Mouse (Mus musculus): Measurements from ENCODE around the gene Selenot.
"Not testable (repeated sequence)": the region's sequence is repeated elsewhere in the genome, so short reads cannot be mapped to it uniquely, and the experiment has no call there.

Gene Selenot

DNA sequence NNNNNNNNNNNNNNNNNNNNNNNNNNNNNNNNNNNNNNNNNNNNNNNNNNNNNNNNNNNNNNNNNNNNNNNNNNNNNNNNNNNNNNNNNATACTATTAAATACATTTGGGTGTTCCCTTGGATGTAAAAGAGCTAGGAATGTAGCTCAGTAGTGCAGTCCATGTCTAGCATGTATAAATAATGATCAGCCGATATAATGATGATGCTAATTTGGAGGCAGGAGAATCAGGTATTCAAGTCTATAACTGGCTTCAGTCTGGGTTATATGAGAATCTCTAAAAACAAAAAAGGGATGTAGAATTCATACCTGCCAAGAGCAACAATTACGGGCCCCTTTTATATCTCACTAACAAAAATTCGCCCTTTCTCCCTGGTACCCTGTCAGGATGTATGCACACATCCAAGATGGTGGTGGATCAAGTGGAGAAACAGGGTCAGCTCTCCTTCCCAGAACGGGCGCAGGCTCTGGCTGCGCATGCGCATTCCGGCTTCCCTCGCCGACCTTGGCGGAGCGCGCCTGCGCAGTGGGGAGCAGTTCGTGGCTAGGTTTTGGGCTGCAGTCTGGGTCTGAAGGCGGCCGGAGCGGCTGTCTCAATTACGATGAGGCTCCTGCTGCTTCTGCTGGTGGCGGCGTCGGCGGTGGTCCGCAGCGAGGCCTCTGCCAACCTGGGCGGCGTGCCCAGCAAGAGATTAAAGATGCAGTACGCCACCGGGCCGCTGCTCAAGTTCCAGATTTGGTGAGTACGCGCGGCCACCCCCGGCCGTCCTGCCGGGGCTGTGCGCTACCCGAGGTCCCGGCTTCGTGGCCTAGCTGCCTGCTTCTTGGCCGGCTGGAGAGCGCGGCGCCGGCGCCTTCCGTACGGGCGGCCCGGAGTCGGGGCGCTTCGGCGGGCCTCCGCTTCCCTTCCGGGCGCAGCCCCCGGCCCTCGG lies at the start of gene Selenot:
Selenot (plus strand) TSS at position 500 of the 930 bp plus-strand sequence.
- in situ Hi-C loops (cut with MboI, MseI), result loop anchor here (5.0 kb wide), 1 partner anchor 121 kb away; no protein-coding TSS in a partner anchor

DNA sequence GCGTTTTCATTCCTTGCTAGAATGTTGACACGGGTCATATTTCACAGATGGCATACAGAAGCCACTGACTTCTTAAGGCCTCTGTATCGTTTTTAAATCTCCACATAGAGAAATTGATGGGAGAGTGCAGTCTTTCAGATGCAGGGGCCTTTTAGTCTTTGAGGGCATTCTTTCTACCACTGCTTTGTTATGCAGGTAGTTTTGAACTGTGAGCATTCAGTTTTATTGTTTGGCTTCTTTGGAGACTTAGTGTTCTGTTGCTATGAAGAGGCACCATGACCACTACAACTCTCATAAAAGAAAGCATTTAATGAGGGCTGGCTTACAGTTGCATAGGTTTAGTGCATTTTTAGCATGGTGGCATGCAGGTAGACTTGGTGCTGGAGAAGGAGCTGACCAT lies 39.9 kb upstream of the Selenot start:
- in situ Hi-C loops (cut with MboI, MseI), result no loop called here

DNA sequence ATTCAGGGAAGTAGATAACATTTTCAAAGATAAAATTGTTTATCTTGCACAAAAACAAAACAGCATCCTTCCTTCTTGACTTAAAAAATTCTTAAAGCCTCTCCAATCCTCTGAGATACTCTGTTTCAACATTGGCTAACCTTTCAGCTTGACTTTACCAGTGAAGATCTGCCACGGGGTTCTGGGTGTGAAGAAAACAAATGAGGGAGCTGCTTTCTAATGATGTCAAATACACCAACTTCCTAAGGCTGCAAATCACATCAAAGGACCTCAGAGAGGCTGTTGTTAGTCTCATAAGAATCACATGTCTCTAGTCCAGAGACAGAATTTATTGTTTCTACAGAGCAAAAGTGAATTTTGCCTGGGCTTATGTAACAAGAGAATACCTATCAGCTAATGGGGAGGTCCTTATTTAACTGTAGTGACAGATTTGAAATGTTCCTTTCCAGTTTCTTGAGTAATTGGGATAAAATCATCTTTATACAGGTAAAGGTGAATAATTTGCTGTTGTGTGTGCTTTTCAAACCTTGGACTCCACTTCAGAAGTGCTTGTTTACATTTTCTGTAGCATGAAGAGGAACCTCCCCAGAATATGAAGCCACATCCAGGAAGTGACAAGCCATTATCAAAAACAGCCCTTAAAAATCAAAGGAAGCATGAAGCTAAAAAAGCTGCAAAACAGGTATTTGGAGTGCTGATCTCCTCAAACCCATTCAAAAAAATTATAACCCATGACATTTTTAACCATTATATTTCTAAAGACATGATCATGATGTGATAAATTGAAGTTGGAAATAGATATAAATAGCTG lies 24.2 kb upstream of the Selenot start:
- in situ Hi-C loops (cut with MboI, MseI), result no loop called here

DNA sequence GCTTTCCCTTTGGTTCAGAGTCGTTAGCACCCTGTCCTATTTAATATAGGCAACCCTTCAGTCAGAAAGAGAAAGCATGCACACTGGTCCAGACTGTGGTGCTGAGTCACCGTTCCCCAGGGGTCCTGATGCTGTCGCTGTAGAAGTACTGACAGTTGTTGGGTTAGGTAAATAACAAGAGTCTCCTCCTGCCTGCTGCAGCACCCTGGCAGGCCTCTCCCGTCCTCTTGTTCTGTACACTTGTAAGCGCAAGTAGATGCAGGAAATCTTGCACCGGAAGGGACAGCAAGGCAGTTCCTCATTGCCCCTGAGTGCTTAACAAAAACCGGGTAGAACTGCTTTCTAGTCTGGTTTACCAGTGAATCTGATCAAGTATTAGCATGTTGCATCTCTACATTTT lies 19.8 kb upstream of the Selenot start:
- in situ Hi-C loops (cut with MboI, MseI), result no loop called here

DNA sequence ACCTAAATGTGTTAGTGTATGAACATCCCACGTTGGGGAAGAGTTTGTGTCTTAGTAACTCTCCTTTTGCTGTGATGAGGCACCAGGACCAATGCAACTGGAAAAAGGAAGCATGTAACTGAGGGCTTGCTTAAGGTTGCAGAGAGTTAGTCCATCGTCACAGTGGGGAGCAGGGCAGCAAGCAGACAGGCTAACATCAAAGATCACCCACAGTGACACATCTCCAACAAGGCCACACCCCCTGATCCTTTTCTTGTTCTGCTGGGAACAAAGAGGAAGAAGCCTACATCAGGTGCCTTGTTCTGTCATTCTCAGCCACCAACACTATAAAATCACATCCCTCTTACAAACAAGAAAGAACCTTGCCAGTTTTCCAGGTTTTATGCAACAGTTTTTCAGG lies 16.5 kb upstream of the Selenot start:
- in situ Hi-C loops (cut with MboI, MseI), result no loop called here

DNA sequence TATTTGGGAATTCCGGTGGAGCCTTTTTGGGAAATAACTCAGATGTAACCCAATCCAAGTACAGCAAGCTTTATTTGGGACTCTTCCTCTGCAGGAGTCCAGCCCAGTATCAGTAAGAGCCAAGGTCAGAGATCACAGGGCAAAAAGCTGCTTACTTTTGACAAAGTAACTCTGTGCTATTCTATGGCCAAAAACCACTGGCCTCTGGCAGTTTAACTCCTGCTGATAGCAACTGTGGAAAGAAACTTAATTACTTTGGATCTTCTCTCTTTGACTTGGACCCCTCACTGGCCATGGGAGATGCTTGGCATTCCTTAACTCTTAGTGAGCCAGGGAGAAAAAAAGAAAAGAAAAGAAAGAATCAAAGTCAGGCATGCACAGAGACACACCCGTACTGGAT lies 15.0 kb upstream of the Selenot start:
- in situ Hi-C loops (cut with MboI, MseI), result no loop called here

DNA sequence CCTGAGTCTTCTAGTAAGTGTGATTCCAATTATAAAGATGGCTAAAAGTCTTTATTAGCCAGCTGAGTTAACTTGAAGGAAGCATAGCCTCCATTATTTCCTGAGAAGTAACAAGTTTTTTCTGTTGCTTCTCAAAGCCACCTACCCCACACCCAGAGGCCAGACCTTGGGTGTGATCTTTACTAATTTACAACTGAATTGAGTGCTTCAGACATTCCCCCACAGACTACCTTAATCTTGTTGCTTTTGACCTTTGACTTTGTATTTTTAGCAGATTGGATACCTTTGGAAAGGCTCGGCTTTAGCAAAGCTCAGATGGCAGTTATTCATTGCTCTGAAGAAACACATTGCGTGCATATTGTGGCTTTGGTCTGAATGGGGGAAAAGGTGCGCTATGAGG lies 5.6 kb upstream of the Selenot start:
- in situ Hi-C loops (cut with MboI, MseI), result loop anchor here (5.0 kb wide), 1 partner anchor 54 kb away; no protein-coding TSS in a partner anchor

DNA sequence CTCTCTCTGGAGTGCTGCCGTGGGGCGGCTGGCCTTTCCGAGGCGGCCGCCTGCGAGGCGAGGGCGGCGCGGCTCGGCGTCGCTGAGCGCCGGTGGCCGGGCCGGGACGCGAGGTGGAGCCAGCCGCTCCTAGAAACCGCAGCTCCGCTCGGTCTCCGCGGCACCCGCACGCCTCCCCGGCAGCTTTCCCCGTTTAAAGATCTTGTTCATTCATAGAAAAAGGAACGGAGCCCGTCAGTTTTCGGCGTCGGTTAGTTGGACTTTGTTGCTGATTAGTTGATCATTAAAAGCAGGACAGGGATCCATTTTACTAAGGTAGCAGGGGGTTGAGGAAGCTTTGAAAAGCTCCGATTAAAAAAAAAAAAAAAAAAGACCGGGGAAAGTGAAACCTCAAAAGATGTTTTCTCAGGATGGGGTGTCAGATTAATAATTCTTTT lies 649 bp downstream of the Selenot start:
- in situ Hi-C loops (cut with MboI, MseI), result loop anchor here (5.0 kb wide), 1 partner anchor 120 kb away; no protein-coding TSS in a partner anchor

DNA sequence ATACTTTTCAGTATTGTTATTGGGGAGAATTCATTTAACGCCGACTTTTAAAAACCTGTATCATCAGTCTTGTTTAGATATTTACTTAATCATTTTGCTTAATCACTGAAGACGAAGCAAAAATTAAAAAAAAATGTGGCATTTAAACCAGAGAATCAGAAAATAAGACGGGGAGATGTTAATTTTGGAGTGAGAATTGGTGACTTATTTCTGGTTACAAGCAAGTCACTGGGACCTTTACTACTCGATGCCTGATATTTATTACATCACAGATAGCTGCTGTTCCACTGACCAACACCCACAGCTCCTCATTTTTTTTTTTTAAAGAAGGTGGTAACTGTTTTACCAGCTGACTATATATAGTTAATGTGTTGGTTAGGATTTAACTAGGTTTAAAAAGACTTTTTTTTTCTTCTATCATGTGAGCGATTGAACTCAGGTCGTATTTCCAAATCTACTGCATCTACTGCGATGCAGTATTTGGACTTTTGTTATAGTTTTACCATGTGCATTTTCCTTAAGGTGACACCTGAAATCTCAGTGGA lies 1.1 kb downstream of the Selenot start:
- in situ Hi-C loops (cut with MboI, MseI), result loop anchor here (5.0 kb wide), 1 partner anchor 120 kb away; no protein-coding TSS in a partner anchor

DNA sequence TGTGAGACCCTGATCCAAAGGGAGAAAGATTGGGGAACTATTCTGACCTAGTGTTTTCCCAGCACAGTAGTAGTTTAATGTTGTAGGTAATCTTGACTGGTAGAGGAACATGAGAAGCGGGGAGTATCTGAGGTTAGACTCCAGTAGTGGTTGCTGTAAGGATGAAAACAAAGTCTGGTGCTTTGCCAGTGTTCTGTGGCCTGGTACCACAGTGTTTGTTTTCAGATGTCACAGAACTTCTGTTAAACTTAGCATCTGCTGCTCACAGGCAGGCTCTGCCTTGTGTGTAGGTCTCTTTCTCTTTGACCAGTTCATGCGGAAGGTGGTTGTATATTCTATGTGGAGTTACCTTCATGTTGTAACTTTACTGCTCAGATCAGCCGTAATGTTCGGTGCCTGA lies 5.1 kb downstream of the Selenot start:
- in situ Hi-C loops (cut with MboI, MseI), result no loop called here

DNA sequence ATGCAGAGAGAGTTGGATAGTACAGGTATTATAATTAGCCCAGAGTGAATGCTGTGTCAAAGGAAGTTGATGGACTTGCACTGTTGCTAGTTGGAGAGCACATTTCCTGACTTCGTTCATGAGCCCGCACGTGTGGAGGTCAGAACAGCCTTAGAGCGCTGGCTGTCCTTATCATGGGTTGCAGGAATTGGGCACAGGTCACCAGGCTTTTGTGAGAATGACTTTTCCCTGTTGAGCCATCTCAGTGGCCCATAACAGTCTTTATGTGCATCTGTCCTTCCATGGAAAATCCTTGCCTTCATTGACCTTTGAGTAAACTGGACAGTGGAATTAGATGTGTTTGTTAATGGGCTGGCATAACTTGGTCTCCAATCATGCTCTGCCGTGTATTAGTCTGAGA lies 5.9 kb downstream of the Selenot start:
- in situ Hi-C loops (cut with MboI, MseI), result no loop called here

DNA sequence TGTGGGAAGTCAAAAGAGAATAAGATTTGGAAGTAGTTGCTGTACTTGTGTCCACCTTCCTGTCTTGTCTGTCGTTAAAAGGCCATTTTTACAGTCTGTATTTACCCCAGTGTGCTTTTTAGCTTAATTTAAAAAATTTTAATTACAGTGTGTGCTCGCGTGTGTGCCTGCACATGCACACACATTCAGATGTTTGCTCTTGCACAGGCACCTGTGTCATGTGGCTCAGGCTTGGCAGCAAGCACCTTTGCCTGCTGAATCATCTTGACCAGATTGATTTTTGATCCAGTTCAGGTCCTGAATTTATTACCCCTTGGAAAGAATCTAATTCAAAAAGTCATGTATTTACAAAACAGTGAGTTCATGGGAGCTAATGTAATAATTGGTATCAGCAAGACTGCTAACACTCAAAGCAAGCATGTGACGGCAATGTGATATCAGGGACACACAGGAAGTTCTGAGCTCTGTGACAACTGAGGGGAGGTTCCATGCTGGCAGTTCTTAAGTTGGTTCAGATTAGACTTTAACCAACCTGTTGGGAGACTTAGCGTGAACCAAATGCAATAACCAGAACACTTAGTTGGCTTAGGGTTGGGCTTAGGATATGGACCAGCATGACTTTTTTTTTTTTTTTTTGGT lies 6.5 kb downstream of the Selenot start:
- in situ Hi-C loops (cut with MboI, MseI), result no loop called here

DNA sequence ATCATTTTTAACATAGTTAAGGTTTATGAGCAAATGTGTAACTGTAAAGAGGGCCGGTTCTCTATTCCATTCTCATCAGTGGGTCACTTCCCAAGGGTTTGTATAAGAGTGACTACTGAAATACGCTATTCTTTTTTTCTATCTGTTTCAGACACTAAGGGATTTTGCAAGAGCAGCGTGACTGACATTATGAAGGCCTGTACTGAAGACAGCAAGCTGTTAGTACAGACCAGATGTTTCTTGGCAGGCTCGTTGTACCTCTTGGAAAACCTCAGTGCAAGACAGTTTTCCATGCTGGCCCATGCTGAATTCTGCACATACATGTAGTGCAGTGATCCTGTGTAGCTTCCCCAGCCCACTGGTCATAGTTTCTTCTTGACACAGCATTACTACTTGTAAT lies 14.1 kb downstream of the Selenot start:
- in situ Hi-C loops (cut with MboI, MseI), result not testable (repeated sequence)

DNA sequence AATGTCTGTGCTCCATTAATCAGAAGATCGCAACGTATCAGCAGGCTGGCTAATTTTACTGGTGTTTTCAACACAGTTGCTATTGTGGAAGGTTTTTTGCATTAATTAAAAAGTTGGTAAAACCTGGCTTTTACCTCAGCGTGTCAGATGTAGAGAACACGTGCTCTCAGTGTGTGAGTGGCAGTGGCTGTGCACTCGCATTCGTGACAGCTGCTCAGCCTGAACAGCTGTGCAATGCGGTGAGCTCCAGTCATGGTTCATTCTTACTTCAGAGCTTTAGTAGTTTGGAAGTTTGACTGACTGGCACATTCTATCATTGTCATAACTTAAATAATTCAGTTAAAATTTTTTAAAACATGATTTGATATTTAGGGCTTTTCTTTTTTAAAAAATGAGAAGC lies 16.2 kb downstream of the Selenot start:
- in situ Hi-C loops (cut with MboI, MseI), result not testable (repeated sequence)

DNA sequence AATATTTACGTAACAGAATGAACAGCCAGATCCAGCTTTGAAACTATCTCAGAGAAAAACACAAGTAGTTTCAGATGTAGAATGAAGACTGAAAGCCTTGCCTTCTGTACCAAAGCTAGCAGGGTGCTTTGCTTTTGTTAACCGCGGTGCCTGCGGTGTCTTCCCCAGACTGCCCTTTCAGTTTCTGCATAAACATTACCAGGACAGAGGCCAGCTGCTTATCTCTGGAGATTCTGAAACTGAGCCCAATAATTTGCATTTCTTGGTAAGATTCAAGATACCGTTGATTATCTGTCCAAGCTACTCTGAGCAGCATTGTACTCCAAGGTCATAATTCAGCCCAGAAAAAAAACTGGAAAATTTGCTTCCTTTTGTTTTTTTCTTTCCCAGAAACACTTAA lies 17.2 kb downstream of the Selenot start:
- in situ Hi-C loops (cut with MboI, MseI), result no loop called here

DNA sequence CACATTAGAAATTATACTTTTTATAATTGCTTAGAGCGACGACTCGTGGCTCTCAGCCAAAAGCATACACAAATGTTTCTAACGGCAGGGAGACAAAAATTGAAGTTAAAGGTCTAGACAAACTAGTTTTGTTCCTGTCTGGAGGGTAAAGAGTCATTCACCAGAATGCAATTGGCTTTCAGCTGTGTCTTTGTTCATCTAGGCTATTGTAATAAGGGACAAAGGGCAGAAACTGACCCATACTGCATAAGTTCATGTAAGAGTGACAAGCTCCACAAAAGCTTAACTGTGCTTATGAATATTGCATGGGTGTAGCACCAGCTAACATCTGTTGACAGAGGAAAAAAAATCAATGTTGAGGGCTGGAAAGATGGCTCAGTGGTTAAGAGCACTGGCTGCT lies 32.1 kb downstream of the Selenot start:
- in situ Hi-C loops (cut with MboI, MseI), result no loop called here

DNA sequence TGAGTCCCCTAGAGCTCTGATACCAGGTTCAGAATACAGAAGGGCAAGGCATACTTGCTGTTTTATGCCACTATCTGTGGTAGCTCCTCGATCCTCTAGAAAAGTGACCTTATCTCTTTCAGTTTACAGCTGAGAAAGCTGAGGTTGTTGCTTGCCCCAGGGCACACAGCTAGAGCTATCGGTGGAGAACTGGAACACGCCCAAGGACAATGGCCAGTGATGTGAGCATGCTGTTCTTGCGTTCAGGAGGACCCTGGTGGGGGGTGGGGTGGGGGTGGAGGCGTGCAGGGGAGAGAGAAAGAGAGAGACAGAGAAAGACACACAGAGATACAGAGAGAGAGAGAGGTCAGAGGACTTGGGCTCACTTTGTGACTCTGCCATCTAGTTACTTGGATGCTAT lies 33.5 kb downstream of the Selenot start:
- in situ Hi-C loops (cut with MboI, MseI), result no loop called here

DNA sequence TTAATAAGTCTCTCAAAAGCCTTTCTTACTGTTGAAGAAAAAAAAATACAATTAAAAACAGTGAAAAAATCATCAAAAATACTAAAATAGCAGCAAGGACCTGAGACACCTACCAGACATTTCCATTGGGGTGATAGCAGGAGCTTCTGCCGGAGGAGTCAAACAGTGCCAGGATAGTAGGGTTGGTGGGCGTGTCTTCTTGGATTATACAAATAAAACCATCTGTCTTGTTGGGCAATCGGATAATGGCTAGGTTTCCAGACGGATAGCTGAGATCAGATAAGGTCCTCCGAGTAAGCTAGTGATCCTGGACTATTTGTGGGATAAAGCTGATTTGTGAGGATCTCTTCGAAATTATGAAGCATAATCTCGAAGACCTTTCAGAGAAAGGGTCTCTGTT lies 44.6 kb downstream of the Selenot start:
- in situ Hi-C loops (cut with MboI, MseI), result no loop called here

DNA sequence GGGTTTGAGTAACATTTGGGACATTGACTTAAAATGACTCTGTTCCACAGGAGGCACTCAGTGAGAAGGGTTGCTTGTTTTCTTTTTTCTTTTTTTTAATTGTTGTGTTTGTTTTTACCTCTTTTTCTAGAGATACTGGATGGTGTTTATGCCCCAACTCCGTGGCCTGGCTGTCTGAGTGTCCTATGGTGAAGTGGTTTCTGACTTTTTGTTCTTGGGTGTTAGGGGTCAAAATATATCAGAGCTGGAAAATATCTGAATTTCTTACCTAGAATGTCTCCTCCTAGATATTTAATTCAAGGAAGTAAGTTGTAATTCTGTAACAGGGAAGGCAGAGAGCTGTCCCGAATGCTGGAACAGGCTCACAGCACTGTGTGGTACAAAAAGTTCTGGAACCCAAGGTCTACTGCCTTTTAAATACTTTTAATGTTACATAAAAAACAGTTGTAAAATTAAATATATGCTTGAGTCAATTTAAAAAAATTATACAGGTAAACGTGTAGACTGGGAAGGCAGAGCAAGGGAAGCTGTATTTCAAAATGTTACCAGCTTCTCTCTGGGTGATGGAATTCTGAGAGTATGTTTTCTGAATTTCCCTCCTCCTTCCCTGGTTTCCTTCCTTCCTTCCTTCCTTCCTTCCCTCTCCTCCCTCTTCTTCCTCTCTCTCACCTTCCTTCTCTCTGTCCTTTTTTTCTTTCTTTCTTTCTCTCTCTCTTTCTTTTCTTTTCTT lies 46.4 kb downstream of the Selenot start:
- in situ Hi-C loops (cut with MboI, MseI), result no loop called here

DNA sequence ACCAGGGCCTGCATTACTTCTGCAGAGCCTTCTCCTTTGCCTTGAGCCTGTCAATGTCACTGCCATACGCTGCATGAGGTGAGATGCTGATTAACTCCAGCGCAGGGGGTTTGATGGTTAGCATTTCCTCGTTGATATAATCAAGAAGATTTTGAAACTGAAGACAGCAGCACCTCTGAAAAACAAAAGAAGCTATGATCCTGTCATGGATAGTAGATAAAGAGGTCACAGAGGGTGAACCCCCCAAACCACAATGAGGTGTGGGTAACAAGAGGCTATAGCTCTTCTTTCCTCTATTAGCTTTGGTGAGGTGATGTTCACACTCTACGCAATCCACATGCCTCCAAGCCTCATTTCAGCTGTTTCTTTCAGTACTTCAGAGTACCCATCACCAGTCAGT lies 48.5 kb downstream of the Selenot start:
- in situ Hi-C loops (cut with MboI, MseI), result no loop called here

DNA sequence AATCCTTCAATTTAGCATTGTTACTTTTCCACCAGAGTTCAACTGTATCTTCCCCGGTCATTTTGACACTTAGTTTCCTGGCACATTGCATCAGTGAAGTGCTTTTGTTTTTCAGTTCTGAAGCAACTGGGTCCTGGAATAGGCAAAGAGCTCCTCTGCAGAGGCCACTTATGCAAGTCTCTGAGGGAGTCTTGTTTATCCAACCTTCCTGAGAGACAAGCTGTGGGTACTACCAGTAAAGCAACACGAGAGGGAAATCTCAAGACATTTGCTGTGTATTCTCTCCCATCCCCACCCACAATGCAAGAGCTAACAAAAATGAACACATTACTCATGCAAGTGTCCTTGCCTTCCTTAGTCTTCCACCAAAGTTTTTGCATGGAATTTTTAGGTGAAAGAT lies 55.3 kb downstream of the Selenot start:
- in situ Hi-C loops (cut with MboI, MseI), result no loop called here

All from T-helper 1 cell (primary cell).